Mouse (Mus musculus) stomach, embryonic 15.5 days (tissue): Measurements from ENCODE around the gene Defb11. TPM values are rescaled to one million over a fixed set of nuclear protein-coding genes. Genes with fewer than 3 reads are reported as not detected.
"Not testable (repeated sequence)": the region's sequence is repeated elsewhere in the genome, so short reads cannot be mapped to it uniquely, and the experiment has no call there.

Experiments used
- ATAC-seq: fragments of 200-750 bp; cut with Nextera tagmentation; 2 replicates; pipeline ENCODE4 v1.8.0; 2017; ENCODE audit warnings: low read depth, moderate number of reproducible peaks, moderate TSS enrichment; ENCODE audit not compliant: insufficient read depth, low FRiP score
- H3K27ac ChIP-seq: fragments of 300-500 bp; sonication (generic); 2 replicates; pipeline ENCODE4 v1.5.1; 2015; ENCODE audit warnings: mild to moderate bottlenecking, inconsistent platforms
- H3K27me3 ChIP-seq: fragments of 300-500 bp; sonication (generic); replicated peaks from 2 replicates; pipeline ENCODE4 v1.6.1; 2015; ENCODE audit warnings: inconsistent platforms
- H3K36me3 ChIP-seq: fragments of 300-500 bp; sonication (generic); 2 replicates; pipeline ENCODE4 v1.6.1; 2015; ENCODE audit warnings: inconsistent platforms
- H3K4me1 ChIP-seq: fragments of 300-500 bp; sonication (generic); 2 replicates; pipeline ENCODE4 v1.6.1; 2015; ENCODE audit warnings: inconsistent platforms
- H3K4me2 ChIP-seq: fragments of 300-500 bp; sonication (generic); 2 replicates; pipeline ENCODE4 v1.6.1; 2015; ENCODE audit warnings: mild to moderate bottlenecking, inconsistent platforms
- H3K4me3 ChIP-seq: fragments of 300-500 bp; sonication (generic); replicated peaks from 2 replicates; pipeline ENCODE4 v1.5.1; 2015; ENCODE audit warnings: inconsistent platforms
- H3K9ac ChIP-seq: fragments of 300-500 bp; sonication (generic); 2 replicates; pipeline ENCODE4 v1.6.1; 2015; ENCODE audit warnings: inconsistent platforms
- H3K9me3 ChIP-seq: fragments of 300-500 bp; sonication (generic); 2 replicates; pipeline ENCODE4 v1.6.1; 2016; ENCODE audit warnings: inconsistent platforms
- WGBS: fragments of 180-500 bp; shearing (Covaris S2); methylation state at CpG from one replicate; pipeline ENCODE4 v1.1.7; 2015; 5-methylcytosine and 5-hydroxymethylcytosine counted together
- polyA plus RNA-seq: library from polyadenylated mRNA; unstranded; fragments of >200 nt; fragmentation: Nextera tagmentation; extraction: Ambion mirVana; gene quantifications from 2 replicates; pipeline ENCODE4 v1.2.1, GENCODE M21; 2015

Defb11 gene
- polyA plus RNA-seq, result not detected in 2 replicates

GRCm38 (mm10) chr8:21906290-21906689, at the start of gene Defb11:
Gene Defb11, minus strand, starts transcription at chr8:21906412.
- H3K4me1 ChIP-seq, H3K4me3 ChIP-seq, H3K9me3 ChIP-seq, H3K27ac ChIP-seq, H3K4me2 ChIP-seq, H3K36me3 ChIP-seq, H3K9ac ChIP-seq, H3K27me3 ChIP-seq, ATAC-seq: not testable (repeated sequence)

- Histone ChIP-seq H3K4me3 (no peak overlapping the region), H3K27ac (no peak overlapping the region), H3K9ac (no peak overlapping the region), H3K27me3 (no peaks in the 10 kb centered on the region), H3K4me1 (no peaks in the 10 kb centered on the region), H3K4me2 (no peak overlapping the region), H3K9me3 (no peaks in the 10 kb centered on the region), H3K36me3 (no peaks in the 10 kb centered on the region)
- no peak for ATAC-seq
- 7% methylated on average over 9 of the region's 9 CpGs for WGBS
These were observed 49.1 kb upstream of the Defb11 start for GRCm38 (mm10) chr8:21955321-21955720.

GRCm38 (mm10) chr8:21947311-21948017, 41.3 kb upstream of the Defb11 start:
- Histone ChIP-seq H3K4me2 (no peak overlapping the region), H3K9me3 (no peaks in the 10 kb centered on the region), H3K36me3 (no peaks in the 10 kb centered on the region), H3K27ac (no peak overlapping the region), H3K27me3 (no peaks in the 10 kb centered on the region), H3K4me3 (no peak overlapping the region), H3K9ac (no peak overlapping the region), H3K4me1 (no peaks in the 10 kb centered on the region)
- ATAC-seq, result no peak
- 67% methylated on average over 9 of the region's 9 CpGs for WGBS

- Histone ChIP-seq H3K9me3 (no peaks in the 10 kb centered on the region), H3K9ac (no peak within 1 kb of the TSS), H3K4me1 (no peaks in the 10 kb centered on the region), H3K27ac (no peak within 1 kb of the TSS), H3K4me3 (no peak within 1 kb of the TSS), H3K36me3 (no peaks in the 10 kb centered on the region), H3K4me2 (no peak within 1 kb of the TSS), H3K27me3 (no peaks in the 10 kb centered on the region)
- no peak for ATAC-seq
- 82% methylated on average over 6 of the region's 6 CpGs for WGBS
These were observed 40.2 kb upstream of the Defb11 start, which contains the start of gene Defb13 for GRCm38 (mm10) chr8:21946462-21946861. Gene Defb13, plus strand, starts transcription at chr8:21946762.

GRCm38 (mm10) chr8:21938052-21938451, 31.8 kb upstream of the Defb11 start, which contains the start of gene Defb35:
Gene Defb35, plus strand, starts transcription at chr8:21938352.
- not testable (repeated sequence) for H3K9me3 ChIP-seq, H3K4me1 ChIP-seq, H3K4me3 ChIP-seq, H3K4me2 ChIP-seq, ATAC-seq, H3K27ac ChIP-seq, H3K9ac ChIP-seq, H3K27me3 ChIP-seq, H3K36me3 ChIP-seq
- WGBS, result 78% methylated on average over 4 of the region's 4 CpGs

- no peak for ATAC-seq
These were observed 26.4 kb upstream of the Defb11 start, which contains the start of gene Defb15 for GRCm38 (mm10) chr8:21932610-21933009. Gene Defb15, minus strand, starts transcription at chr8:21932710.

GRCm38 (mm10) chr8:21930754-21931153, 24.5 kb upstream of the Defb11 start:
- not testable (repeated sequence) for H3K4me3 ChIP-seq, H3K4me1 ChIP-seq, ATAC-seq, H3K4me2 ChIP-seq, H3K9ac ChIP-seq, H3K27ac ChIP-seq, H3K9me3 ChIP-seq, H3K27me3 ChIP-seq, H3K36me3 ChIP-seq
- 74% methylated on average over 3 of the region's 3 CpGs for WGBS

More at GRCm38 (mm10) chr8:21932610-21933009, 26.4 kb upstream of the Defb11 start, which contains the start of gene Defb15:
- WGBS, result 90% methylated on average over 6 of the region's 6 CpGs
- H3K4me2 ChIP-seq, result no peak within 1 kb of the TSS
- H3K27ac ChIP-seq, result no peak within 1 kb of the TSS
- no peaks in the 10 kb centered on the region for H3K4me1 ChIP-seq
- no peak within 1 kb of the TSS for H3K9ac ChIP-seq
- H3K36me3 ChIP-seq, result no peaks in the 10 kb centered on the region
- H3K27me3 ChIP-seq, result no peaks in the 10 kb centered on the region
- no peaks in the 10 kb centered on the region for H3K9me3 ChIP-seq
- H3K4me3 ChIP-seq, result no peak within 1 kb of the TSS

- WGBS, result 82% methylated on average over 3 of the region's 3 CpGs
- Histone ChIP-seq H3K27me3 (no peaks in the 10 kb centered on the region), H3K36me3 (no peaks in the 10 kb centered on the region), H3K27ac (no peak overlapping the region), H3K4me2 (no peak overlapping the region), H3K9ac (no peak overlapping the region), H3K9me3 (no peaks in the 10 kb centered on the region), H3K4me3 (no peak overlapping the region), H3K4me1 (no peaks in the 10 kb centered on the region)
- ATAC-seq, result no peak
These were observed 9.4 kb upstream of the Defb11 start for GRCm38 (mm10) chr8:21915625-21916024.

GRCm38 (mm10) chr8:21912554-21912953, 6.3 kb upstream of the Defb11 start:
- no peaks in the 10 kb centered on the region for H3K4me1 ChIP-seq
- H3K4me3 ChIP-seq, result no peak overlapping the region
- 24% methylated on average over 2 of the region's 2 CpGs for WGBS
- ATAC-seq, result no peak
- no peak overlapping the region for H3K27ac ChIP-seq
- H3K9me3 ChIP-seq, result no peaks in the 10 kb centered on the region
- no peak overlapping the region for H3K4me2 ChIP-seq
- no peaks in the 10 kb centered on the region for H3K27me3 ChIP-seq
- H3K36me3 ChIP-seq, result no peaks in the 10 kb centered on the region
- H3K9ac ChIP-seq, result no peak overlapping the region

- H3K9me3 ChIP-seq, result no peaks in the 10 kb centered on the region
- no peaks in the 10 kb centered on the region for H3K27me3 ChIP-seq
- H3K9ac ChIP-seq, result no peak overlapping the region
- H3K36me3 ChIP-seq, result no peaks in the 10 kb centered on the region
- no peaks in the 10 kb centered on the region for H3K4me1 ChIP-seq
- no peak overlapping the region for H3K4me3 ChIP-seq
- no peak overlapping the region for H3K4me2 ChIP-seq
- 12% methylated on average over 1 of the region's 1 CpGs for WGBS
- no peak for ATAC-seq
- H3K27ac ChIP-seq, result no peak overlapping the region
These were observed 5.7 kb upstream of the Defb11 start for GRCm38 (mm10) chr8:21911931-21912330.

- H3K27me3 ChIP-seq, H3K27ac ChIP-seq, ATAC-seq, H3K4me1 ChIP-seq, H3K4me2 ChIP-seq, H3K9ac ChIP-seq, H3K36me3 ChIP-seq, H3K9me3 ChIP-seq, H3K4me3 ChIP-seq: not testable (repeated sequence)
These were observed 20.9 kb downstream of the Defb11 start, which contains the start of gene Defb9 for GRCm38 (mm10) chr8:21885321-21885720. Gene Defb9, minus strand, starts transcription at chr8:21885421.

GRCm38 (mm10) chr8:21858586-21858985, 47.6 kb downstream of the Defb11 start, which contains the start of gene Defb10:
Gene Defb10, plus strand, starts transcription at chr8:21858901.
- H3K9me3 ChIP-seq, H3K27ac ChIP-seq, H3K4me3 ChIP-seq, H3K4me1 ChIP-seq, ATAC-seq, H3K27me3 ChIP-seq, H3K36me3 ChIP-seq, H3K4me2 ChIP-seq, H3K9ac ChIP-seq: not testable (repeated sequence)
- WGBS, result 48% methylated on average over 1 of the region's 1 CpGs
